Mouse (Mus musculus) retina, postnatal 1 day (tissue): ENCODE results near the gene Fbxw2.
A peak's percentile ranks its signal among the peaks of the same experiment; 100 is the strongest.
"Not testable (repeated sequence)": the region's sequence is repeated elsewhere in the genome, so short reads cannot be mapped to it uniquely, and the experiment has no call there.

ENCODE experiments used
- DNase-seq: peaks from one replicate; pipeline ENCODE4 v3.0.0-alpha.2; 2012

Fbxw2 gene

DNA sequence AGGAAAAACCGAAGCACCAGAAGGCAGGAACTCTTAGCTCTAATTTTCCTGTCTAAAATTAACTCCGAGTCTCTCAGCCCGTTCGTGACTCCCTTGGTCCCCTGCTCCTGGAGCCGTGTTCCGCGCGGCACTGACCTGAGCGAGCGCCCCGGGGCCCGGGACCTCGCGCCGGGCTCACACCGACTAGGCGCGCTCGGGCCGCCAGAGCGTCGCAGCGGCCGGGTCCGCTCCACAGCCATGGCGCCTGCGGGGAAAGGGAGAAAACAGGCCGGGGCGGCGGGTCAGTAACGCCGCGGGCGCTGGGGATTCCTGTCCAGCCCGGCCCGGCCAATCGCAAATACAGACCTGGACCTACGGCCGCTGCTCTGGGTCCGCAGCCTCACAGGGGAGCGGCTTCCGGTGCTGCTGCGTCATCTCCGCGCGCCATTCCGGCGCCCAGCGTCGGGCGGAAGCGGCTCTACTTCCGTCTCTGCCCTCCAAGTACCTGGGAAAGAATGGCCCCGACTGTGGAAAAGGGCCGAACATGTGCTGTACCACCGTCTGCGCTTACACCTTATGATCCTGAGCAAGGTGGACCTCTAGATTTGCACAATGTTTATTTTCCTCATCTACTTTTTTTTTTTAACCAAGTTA is at the start of gene Fbxw2:
Fbxw2 (minus strand) TSS at position 485 of the 633 bp plus-strand sequence.
- peak; percentile 95 for DNase-seq

- no peak for DNase-seq
These were observed 48.8 kb upstream of the Fbxw2 start, which contains the start of gene Psmd5 for GRCm38 (mm10) chr2:34874816-34875345. TSS of gene Psmd5 (minus strand) at chr2:34874968.

- peak; percentile 15 for DNase-seq
These were observed 48.2 kb upstream of the Fbxw2 start, which contains the start of gene Cutal for GRCm38 (mm10) chr2:34874271-34874670. TSS of gene Cutal (plus strand) at chr2:34874396.

DNA sequence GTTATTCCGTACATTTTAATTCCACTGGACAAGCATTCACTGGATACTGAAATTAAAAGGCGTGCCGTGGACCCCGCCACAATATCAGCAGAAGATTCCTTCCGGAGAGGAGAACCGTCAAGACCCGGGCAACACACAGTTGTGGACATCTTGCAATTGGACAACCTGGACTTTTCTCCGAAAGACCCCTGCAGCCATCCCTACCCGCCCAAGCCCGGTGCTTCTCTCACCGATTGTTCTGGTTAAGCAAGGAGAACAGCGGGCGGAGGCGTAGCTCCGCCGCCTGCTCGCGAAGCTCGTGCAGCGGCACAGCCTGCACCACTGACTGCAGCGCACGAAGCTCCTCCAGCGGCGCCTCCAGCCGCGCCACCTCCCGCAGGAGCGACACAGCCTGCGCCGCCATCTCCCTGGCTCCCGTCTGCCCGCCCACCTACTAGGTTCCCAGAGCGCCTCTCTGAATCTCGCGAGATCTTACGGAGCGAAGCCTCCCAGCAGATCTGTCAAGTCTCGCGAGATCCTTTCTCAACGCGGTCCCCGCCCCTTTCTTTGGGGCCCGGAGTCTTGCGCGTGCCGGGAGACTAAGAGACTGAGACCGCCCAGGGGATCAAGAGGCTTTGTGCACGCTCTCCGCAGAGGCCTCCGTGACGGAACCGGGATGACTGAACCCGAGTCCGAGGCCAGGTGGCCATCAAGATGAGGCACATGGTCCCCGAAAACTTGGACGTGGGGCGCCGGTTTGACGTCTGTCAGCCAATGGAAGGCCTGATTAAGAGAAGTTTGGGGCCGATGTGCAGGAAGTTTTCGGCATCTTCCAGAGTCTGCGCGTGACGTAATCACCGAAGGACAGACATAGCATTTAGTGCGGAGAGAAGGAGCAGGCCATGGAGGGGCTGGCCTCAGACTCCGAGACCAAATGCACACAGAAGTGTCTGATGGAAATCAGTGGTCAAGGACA is 44.7 kb upstream of the Fbxw2 start:
- peak; percentile 100 for DNase-seq

GRCm38 (mm10) chr2:34869680-34870079 is 43.6 kb upstream of the Fbxw2 start:
- no peak for DNase-seq

- no peak for DNase-seq
These were observed 31.6 kb upstream of the Fbxw2 start for GRCm38 (mm10) chr2:34857728-34858127.

GRCm38 (mm10) chr2:34855265-34855664 is 29.2 kb upstream of the Fbxw2 start:
- DNase-seq: no peak

DNA sequence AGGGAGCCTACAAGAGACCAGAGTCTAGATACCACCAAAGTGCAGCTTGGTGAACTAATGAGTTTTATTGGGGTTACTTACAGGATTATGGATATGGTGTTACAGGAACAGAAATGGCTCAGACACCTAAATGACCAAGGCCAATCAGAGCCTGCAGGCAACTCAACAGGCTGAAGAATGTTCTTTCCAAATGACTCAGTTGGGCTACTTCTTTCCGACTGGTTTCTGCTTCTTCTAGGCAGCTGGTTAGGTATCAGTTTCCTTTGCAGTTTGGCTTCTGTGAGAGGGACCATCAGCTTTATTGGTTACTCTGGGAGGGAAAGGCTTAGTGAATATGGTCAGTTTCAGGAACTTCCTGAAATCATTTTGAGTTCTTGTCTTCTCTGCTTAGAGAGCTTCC is 21.6 kb upstream of the Fbxw2 start:
- no peak for DNase-seq

- DNase-seq: no peak
These were observed 17.3 kb upstream of the Fbxw2 start for GRCm38 (mm10) chr2:34843211-34843939.

DNA sequence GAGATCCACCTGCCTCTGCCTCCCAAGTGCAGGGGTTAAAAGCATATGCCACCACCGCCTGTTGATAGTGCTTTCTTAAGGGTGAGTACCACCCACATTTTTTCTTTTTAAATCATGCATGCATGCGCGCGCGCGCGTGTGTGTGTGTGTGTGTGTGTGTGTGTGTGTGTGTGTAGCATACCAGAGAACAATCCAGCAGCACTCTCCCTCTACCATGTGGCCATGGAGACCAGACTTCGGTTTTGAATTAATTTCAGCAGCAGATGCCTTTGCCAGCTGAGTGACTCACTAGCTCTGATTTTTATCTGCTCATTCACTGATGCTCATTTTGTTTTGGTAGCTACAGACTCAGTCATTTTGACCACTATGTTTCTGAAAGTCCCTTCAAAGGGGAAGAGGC is 15.6 kb upstream of the Fbxw2 start:
- DNase-seq: no peak

- DNase-seq: not testable (repeated sequence)
These were observed 14.0 kb upstream of the Fbxw2 start for GRCm38 (mm10) chr2:34840143-34840542.

DNA sequence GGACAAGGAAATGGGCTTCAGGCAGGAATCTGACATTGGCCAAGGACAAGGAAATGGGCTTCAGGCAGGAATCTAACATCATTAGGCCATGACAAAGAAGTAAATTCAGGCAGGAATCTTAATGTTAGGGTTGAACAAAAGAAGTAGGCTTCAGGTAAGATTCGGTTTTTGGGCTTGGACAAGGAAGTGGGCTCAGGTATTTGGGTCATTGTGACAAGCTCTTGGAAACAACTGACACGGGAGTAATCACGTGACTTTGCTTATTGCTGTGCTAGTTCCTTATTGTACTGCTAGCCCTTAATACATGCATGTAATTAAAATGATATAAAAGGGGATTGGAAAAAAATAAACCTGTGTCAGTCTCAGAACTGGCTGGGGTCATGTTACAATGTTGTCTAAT is 9.6 kb upstream of the Fbxw2 start:
- no peak for DNase-seq

DNA sequence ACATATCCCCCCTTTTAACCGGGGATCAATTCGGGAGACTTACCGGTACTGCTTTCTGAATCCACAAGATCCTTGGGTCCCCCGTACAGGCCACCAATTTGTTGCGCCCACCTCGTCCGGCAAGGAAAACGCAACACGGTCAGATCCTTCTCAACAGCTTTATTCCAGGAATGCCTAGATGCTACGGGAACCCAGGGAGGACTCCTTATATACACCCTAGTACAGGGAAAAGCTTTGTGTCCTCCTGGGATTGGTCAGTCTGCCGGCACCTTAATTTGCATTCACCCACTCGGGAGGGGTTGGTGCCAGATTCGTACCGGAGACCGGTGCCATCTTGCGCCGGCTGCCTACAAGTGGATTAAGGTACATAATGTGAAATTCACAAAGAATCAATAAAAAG is 7.5 kb upstream of the Fbxw2 start:
- no peak for DNase-seq

- DNase-seq: not testable (repeated sequence)
These were observed 6.8 kb upstream of the Fbxw2 start, which contains the start of gene Gm34653 for GRCm38 (mm10) chr2:34832766-34833457. TSS of gene Gm34653 (plus strand) at chr2:34833007.

DNA sequence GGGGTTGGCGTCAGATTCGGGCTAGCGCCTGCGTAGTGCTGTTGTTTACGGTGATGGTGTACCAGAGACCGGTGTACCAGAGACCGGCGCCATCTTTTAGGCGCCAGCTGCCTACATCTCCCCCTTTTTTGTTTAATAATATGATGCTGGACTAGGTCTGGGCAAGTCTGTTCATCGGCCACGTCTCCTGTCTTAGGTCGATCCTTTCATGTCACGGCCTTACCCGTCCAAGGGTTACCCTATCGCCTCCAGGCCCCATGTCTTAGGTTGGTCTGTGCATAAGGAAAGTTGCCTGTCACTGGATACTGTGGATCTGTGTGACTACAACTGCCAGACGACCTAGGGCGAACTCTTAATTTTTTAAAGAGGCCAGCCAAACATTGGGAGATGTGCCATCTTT is 4.0 kb upstream of the Fbxw2 start:
- DNase-seq: not testable (repeated sequence)

DNA sequence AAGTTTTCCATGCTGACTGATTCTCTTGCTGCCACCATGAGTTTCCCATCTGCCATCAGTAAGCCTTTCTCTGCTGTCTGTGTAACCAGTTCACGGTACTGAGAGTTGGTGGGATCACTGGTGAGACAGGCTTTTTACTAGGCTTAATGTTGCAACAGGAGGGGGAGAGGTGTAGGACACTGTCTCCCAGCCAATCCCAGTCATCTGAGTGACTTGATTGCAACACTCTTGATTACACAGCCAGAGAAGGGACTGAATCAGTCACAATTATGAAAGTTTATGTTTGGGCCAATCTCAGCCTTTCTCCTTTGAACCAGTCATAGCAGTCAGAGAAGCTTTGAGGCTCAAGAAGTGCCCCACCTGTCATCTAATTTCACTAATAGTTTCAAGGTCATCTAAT is 1.9 kb upstream of the Fbxw2 start:
- DNase-seq: no peak

- DNase-seq: no peak
These were observed 1.5 kb upstream of the Fbxw2 start for GRCm38 (mm10) chr2:34827591-34827990.

DNA sequence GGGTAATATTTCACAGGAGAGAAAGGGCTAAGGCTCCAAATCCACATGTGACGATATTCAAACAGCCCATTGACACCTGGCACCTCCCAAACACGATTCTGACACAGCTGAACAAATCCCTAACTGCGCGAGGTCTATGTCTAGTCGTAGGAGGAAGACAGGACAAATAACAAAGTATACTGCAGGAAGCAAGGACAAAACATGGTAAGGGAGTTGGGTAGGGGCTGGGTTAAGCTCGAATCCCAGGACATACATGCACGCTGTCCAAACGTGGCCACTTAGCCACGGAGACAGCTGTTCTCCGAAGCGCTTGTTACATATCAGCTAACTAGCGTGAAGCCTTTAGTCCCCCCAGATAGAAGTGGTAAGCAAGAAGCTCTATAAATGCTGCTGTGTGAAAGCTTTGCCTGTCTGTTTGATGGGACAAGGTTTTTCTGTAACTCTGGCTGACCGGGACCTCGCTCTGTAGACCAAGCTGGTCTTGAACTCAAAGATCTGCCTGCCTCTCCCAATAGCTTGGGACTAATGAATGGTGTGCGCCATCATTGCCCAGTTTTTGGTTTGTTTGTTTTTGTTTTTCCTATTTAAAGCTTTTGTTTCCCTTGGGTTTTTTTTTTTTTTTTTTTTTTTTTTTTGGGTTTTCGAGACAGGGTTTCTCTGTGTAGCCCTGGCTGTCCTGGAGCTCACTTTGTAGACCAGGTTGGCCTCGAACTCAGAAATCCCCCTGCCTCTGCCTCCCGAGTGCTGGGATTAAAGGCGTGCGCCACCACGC is 535 bp upstream of the Fbxw2 start:
- DNase-seq: no peak

DNA sequence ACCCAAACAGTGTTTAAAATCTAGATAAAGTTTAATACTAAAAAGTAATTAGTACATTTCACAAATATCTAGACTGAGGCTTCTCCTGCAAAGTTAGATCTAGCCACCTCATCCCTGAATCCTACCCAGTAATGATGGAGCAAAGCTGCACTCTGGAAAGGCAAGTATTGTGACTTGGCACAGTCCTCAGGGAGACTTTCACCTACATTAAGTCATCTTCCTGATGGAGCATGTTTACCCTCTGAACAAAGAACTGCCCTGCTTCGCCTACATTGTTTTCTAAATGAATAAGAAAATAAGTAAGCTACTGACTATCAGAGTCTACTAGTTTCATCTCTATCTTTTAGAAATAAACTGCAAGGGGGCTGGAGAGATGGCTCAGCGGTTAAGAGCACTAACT is 7.6 kb downstream of the Fbxw2 start:
- no peak for DNase-seq

DNA sequence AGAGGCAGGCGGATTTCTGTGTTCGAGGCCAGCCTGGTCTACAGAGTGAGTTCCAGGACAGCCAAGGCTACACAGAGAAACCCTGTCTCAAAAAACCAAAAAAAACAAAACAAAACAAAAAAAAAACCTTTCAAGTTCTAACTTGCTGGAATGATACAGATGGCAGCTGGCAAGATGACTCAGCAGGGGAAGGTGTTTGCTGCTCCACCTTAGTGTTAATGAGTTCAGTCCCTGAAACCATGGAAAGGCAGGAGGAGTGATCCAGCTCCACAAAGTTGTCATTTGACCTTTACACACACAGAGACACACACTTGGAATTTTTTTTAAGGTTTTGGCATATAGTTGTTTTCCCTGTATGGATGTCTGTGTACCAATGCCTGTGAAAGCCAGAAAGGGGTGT is 10.2 kb downstream of the Fbxw2 start:
- DNase-seq: not testable (repeated sequence)

DNA sequence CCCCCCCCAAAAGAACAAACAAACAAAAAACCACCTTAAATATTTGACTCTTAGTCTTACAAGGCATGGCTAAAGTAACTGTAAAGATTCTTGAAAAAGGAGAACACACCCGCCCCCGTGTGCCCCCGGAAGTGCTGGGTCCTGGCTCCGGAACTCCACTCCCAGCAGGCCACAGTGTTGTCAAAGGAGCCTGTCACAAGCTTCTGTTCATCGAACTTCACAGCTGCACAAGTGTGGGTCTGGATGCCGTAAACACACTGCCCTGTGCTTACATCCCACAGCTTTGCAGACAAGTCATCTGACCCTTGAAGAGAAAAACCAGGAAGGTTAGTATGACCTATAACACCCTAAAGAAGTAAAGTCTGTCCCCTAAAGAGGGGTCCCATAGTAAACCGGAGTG is 13.4 kb downstream of the Fbxw2 start:
- DNase-seq: no peak

GRCm38 (mm10) chr2:34810775-34811174 is 15.3 kb downstream of the Fbxw2 start:
- DNase-seq: no peak
